Mouse (Mus musculus): Measurements from ENCODE around the gene Teddm3. TPM values are rescaled to one million over a fixed set of nuclear protein-coding genes. Genes with fewer than 3 reads are reported as not detected.

Teddm3 gene
- polyA plus RNA-seq (2015; fragmentation: Illumina TruSeq; extraction: RNeasy Lipid Tissue Mini Kit (QIAGEN cat#74804); ENCODE audit: insufficient read depth, low replicate concordance), result 0.61 TPM

DNA sequence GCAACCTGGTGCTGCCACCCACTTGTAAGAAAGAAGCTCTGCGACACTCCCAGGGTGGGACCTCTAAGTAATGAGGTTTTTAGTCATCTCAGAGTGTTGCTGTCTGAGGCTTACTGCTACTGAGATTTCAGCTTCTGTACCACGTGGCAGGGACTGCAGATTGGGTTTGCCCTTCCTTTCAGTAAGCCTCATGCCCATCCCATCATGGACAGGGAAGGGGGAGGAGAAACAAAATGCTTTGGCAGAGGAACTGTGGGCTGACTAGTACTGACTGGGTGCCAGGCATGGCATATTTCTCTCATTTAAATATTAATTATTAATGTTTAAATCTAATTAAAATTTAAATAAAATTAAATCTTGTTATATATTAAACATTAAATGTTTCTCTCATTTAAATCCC, at the start of gene Teddm3:
Gene Teddm3, minus strand, starts transcription at position 101 of the 400 bp plus-strand sequence.

Other genes with a start within 250 kb of the Teddm3 start
- 0.69 TPM for gene Ephb3, start 50.8 kb upstream of the Teddm3 start, polyA plus RNA-seq (2015; fragmentation: Illumina TruSeq; extraction: RNeasy Lipid Tissue Mini Kit (QIAGEN cat#74804); ENCODE audit: insufficient read depth, low replicate concordance)

All from spleen, adult 10 weeks (tissue).